Mouse (Mus musculus) cerebral cortex, adult 2 months (tissue): Measurements from ENCODE around the gene Itga5.

Source experiments
- WGBS: fragments of 180-500 bp; shearing (Covaris S2); methylation state at CpG from one replicate; pipeline ENCODE4 v1.1.7; 2018; 5-methylcytosine and 5-hydroxymethylcytosine counted together

Itga5 gene

DNA sequence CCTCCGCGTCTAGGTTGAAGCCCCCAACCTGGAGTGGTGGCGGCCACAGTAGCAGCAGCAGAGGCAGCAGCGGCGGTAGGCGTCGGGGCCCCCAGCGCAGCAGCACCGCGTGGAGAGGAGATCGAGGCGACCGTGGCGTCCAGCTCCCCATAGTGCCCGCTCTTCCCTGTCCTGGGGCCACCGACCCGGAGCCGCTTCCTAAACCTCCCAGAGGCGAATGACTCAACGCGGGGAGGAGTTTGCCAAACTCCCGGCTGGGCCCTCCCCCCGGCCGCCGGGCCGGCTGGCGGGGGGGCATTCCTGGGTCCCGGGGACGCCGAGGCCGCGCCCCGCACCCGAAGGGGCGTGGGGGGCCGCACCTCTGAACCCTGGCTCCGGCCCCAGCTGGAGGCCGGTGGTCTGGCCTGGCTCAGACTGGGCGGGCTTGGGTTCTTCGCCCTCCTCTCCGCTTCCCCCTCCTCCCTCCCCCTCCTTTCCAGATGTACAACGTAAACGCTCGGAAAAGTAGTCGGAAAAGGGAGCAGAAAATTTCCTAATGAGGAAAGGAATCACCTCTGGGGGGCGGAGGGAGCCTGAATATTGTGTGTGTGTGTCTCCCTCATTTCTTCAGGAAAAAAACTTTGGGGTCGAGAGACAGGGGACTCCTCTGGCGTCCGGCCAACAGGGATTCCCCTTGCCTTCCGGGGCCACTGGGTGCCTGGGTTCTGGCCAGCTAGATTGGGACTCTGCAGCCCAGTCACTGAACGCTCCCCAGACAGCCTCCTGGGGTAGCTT lies at the start of gene Itga5:
Gene Itga5 (minus strand): TSS at position 388 of the 774 bp plus-strand sequence.
- WGBS = 2% methylated on average over 51 of the region's 51 CpGs

DNA sequence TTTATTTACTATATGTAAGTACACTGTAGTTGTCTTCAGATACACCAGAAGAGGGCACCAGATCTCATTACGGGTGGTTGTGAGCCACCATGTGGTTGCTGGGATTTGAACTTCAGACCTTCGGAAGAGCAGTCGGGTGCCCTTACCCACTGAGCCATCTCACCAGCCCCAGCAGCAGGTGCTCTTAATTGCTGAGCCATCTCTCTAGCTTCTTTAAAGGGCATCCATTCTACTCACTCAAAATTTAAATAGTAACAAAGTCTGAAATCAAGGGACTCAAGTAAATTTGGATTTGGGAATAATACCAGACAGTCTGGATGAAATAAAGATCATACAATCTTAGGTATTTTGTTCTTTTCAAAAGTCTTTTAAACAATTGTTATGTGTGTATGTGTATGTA lies 39.0 kb upstream of the Itga5 start:
- 85% methylated on average over 3 of the region's 3 CpGs for WGBS

DNA sequence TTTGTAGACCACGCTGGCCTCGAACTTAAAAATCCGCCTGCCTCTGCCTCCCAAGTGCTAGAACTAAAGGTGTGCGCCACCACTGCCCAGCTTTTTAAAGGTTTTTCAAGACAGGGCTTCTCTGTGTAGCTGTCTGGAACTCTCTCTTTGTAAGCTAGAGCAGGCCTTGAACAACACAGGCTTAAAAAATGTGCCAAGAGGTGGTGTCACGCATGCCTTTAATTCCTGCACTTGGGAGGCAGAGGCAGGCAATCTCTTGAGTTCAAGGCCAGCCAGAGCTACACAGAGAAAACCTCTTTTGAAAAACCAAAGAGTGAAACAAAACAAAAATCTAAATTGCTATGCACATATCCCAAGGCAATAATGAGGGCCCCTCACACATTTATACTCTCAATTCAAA lies 34.8 kb upstream of the Itga5 start:
- 93% methylated on average over 5 of the region's 5 CpGs for WGBS

DNA sequence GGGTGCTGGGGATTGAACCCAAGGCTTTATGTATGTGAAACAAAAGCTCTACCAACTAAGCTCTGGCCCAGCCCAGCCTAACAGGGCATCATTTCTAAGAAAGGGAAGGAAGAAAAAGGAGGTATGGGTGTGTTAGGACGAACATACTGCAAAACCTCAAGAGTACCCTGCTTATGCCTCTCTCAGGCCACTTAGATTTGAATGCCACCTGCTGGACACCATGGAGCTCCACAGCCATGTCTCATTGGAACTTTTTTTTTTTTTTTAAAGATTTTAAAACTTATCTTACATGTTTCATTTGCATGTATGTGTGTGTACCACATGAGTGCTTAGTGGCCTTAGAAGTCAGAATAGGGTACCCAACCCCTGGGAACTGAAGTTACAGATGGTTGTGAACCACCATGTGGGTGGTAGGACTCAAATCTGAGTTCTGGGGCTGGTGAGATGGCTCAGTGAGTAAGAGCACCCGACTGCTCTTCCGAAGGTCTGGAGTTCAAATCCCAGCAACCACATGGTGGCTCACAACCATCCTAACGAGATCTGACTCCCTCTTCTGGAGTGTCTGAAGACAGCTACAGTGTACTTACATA lies 22.1 kb upstream of the Itga5 start:
- WGBS = 59% methylated on average over 4 of the region's 4 CpGs

DNA sequence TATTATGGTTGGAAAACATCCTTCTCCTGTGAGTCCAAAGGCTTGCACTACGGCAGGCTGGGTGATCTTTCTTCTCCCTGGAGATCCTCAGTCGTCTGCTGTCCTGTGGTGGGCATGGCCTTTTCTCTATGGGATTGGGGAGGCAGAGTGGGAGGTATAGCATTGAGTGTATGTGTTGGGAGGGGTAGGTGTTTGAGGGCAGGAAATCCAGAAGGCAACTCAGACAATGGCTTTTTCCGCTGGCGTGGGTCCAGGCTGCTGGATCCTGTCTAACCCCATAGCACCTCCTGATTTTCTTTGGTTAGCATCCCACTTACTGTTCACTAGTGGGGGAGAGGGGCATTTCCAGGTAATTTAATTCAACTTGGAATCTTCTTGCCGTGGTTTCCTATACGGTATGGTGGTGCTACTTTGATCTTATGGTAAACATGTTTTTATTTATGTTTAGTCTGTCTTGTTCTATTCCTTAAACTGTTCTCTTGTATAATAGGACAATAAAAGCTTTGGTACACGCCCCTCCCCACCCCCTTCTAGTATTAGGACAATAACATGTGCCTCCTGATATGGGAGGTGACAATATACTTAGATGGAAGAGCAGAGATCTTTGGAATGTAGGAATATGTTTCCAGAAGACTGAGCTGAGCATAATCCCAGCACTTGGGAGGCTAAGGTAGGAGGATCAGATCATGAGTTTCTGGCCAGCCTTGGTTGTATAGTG lies 17.4 kb upstream of the Itga5 start:
- WGBS = 74% methylated on average over 7 of the region's 7 CpGs

- WGBS = 41% methylated on average over 5 of the region's 5 CpGs
Observed at GRCm38 (mm10) chr15:103382795-103383406, 16.3 kb upstream of the Itga5 start.

DNA sequence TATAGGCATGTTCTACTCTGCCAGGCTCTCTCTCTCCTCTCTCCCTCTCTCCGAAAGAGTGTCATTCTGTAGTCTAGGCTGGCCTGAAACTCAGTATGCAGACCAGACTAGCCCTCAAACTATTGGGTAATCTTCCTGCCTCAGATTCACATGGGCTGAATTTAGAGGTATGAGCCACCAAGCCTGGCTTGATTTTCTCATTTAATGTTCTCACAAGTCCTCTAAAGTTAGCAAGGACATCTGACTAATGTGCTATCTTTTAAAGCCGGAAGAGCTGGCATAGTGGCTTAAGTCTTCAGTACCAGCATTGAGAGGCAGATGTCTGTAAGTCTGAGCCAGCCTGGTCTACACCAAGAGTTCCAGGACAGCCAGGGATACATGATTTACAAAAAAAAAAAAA lies 15.5 kb upstream of the Itga5 start:
- 60% methylated on average over 2 of the region's 2 CpGs for WGBS

GRCm38 (mm10) chr15:103378665-103379356 lies 12.2 kb upstream of the Itga5 start:
- WGBS = 51% methylated on average over 3 of the region's 3 CpGs

DNA sequence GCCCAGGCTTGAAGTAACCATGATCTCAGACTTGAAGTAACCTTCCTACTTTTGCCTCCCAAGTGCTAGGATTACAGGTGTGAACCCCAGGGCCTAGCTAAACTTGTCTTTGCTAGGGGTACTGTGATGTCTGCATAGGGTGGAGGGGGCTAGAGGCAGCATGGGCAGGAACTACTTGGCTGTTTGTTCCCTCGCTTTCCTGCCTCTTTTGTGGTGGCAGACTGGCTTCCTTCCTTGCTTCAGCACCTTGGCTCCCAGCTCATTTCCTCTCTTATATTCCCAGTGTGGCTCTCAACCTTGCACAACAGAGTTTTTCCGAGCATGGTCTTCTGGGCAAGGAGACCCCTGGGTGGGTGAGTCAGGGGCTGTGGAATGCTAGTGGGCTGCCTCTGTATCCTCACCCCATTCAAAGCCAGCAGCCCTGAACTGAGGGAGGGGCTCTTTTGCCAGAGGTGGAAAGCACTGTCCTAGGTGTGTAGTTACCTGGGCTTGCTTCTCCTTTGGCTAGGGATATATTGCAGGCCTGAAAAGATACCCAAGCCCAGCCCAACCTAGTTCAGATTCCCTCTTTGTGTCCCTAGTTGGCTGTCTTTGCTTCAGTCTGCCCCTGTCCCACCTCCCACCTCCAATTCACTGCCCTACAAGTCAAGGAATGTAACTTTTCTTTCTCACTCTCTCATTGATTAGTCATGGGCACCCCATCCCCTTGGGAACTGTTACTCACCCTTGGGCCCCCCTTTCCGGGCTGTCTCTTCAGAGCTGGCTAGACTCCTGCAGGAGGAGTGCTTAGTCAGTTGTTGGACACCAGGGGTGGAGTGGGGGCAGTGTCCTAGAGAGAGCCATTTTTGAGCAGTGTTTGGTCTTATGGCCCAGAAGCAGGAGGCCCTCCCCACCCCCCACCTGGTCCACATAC lies 11.4 kb upstream of the Itga5 start:
- 73% methylated on average over 3 of the region's 3 CpGs for WGBS

DNA sequence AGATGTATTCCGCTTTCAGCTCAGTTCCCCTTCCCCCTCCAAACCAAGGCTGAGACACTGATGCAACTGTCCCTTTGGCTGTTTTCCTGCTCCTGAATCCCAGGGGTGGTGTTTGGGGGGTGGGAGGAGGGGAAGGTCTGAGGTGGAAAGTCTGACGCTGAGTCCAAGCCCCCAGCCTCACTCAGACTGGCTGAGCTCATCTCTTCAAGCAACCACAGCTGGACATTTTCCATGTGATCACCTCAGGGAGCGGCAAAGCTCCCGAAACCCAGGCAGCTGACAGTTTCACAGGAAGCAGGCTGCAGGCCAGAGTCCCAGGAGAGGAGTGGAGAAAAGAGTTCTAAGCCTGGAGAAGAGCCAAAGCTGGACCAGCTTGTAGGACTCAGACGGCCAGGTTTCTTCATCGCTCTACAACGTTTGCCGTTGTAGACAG lies 10.3 kb upstream of the Itga5 start:
- 63% methylated on average over 8 of the region's 8 CpGs for WGBS

DNA sequence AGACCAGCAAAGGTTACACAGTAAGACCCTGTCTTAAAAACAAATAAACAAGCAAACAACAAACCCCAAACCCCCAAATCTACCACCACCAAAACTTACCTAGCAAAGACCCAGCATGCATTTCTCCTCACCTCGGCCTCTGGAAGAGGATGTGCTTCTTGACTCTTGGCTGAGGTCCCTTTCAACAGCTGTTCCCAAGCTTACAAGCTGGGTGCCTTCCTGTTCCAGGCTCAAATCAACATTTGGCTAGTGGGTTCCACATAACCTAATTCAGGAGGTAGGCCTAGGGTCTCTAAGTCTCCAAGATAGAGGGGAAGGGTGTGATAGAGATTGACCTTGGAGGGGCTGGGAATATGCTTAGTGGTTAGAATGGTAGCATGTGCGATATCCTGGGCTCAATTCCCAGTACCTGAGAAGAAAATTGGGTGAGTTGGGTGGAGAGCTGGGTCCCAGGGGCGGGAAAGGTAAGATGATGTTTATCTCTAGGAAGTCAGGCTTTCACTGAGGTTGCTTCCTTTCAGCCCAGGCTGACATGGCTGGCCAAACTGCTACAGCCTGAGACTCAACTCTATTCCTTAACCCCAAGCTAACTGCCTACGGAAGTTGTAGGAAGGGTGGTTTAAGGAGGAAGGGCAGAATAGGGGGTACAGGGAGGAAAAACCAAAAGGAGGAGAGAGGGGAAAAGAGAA lies 8.7 kb upstream of the Itga5 start:
- 92% methylated on average over 4 of the region's 4 CpGs for WGBS

GRCm38 (mm10) chr15:103371741-103372140 lies 5.2 kb upstream of the Itga5 start:
- 91% methylated on average over 1 of the region's 1 CpGs for WGBS

GRCm38 (mm10) chr15:103371208-103371607 lies 4.6 kb upstream of the Itga5 start:
- 41% methylated on average over 2 of the region's 2 CpGs for WGBS

DNA sequence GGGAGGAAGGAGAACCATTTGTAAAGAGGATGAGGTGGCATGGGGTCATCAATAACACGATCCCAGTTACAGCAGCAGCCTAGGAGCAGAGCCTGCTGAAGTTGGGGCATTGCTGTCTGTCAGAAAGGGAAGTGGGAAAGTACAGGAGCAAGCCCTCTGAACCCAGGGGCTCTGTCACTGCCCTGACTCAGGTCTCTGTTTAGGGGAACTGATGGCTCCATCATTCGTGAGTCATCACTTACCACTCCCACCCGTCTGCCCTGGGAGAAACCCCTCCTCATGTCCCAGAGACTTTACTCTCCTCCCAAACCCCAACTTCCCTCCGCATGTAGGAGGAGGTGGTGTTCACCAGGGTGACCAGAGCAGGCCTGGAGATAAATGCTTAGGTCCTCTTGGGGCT lies 3.9 kb upstream of the Itga5 start:
- 72% methylated on average over 4 of the region's 4 CpGs for WGBS

DNA sequence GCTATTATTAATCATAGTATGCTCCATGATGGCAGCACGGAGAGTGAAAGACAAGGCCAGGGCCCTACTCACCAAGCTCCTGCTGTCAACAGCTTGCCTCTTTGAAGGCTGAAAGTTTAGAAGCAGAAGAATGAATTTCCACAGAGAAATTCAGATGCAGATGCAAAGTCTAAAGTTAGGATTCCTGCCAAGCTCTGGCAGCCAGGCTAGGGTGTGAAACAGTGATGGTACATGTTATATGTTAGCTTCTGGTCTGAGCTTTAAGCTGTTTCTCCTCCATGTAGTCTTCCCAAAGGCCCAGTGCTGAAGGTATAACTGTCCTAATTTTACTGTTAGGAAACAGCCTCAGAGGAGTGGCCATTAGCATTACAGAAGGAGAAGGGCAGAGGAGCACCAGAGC lies 2.6 kb upstream of the Itga5 start:
- 65% methylated on average over 1 of the region's 1 CpGs for WGBS

DNA sequence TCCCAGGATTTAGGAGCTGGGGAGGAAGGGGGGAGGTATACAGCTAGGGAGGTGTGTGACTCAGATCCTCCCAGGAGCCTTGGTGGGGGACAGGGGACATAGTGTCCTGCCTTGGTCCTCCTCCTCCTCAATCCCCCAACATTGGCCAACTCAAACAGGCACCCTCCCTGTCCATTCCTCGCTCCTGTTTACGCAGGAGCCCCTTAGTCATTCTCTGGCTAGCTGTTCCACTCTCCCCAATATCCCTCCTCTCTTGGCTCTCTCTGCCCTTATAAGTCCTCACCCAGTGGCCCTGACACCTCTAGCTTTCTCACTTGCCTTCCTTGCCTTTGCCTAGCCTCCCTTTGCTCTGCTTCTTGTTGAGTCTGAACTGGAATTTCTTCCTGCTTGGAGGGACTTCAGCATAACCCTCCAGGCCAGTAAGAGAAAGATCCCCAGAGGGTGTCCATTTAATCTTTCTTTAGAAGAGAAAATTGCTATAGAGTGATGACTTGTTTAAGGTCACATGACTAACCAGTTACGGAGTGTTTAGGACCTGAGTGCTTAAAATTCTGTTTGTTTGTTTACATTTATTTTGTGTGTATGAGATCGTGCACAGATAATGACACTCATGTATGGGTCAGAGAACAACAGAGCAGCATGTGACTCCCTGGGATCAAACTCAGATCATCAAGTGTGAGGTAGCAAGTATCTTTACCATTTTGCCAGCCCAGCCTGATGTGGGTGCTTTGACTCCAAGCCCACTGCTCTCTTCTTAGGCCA lies 1.8 kb upstream of the Itga5 start:
- WGBS = 87% methylated on average over 4 of the region's 4 CpGs

GRCm38 (mm10) chr15:103365471-103366375 lies 840 bp downstream of the Itga5 start:
- 5% methylated on average over 51 of the region's 51 CpGs for WGBS

DNA sequence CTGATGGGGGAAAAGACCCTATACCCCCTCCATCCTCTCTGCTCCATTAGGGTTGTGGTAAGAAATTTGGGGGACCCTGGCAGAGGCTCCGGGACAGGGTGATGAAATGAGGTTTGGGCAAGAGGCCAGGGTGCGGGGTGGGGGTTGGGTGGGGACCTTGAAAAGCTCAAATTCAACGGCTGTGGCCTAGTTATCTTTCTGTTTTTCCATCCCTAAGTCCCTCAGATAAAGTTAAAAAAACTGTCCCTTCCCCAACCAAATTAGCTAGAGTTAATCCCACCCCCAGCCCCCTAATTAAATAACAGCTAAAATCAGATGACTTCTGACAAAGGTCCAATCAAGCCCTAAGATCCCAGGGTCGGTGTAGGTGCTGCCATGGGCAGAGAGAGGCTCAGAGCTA lies 1.8 kb downstream of the Itga5 start:
- 75% methylated on average over 4 of the region's 4 CpGs for WGBS
